Mouse (Mus musculus): Measurements from ENCODE around the gene Rbpms2. TPM values are rescaled to one million over a fixed set of nuclear protein-coding genes. Genes with fewer than 3 reads are reported as not detected.

Rbpms2 gene
- polyA plus RNA-seq, 1 experiment from 2014 or later, result 4.7 TPM

DNA sequence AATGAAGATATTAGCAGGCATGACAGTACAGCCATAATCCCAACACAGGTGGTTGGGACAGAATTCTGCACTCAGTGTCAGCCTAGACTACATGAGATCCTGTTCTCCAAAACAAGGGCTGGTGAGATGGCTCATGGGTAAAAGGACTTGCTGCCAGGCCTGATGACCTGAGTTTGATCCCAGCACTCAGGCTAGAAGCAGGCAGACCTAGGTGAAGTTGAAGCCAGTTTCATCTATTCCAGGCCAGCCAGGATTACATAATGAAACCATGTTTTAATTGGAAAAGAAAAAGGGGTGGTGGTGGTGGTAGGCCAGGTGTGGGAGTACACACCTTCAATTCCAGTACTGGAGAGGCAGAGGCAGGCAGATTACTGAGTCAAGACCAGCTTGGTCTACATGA lies 68.5 kb downstream of the Rbpms2 start:
- H3K9ac ChIP-seq, result 0 out of 2 replicates have a peak overlapping the region, but pooled peaks have one; percentile 8
- no peak overlapping the region for H3K4me2 ChIP-seq (replicated peaks)
- H3K4me3 ChIP-seq (replicated peaks; ENCODE audit: low read length), result no peak overlapping the region
- peaks cover 3% of the 10 kb centered on the region; the same call in 1 of the 2 replicates for H3K4me1 ChIP-seq (replicated peaks; ENCODE audit: control insufficient read depth, insufficient read depth, low read length)
- no peaks in the 10 kb centered on the region for H3K9me3 ChIP-seq (ENCODE audit: control insufficient read depth, low read length)
- no peak for DNase-seq (ENCODE audit: low spot score)
- H3K27me3 ChIP-seq (ENCODE audit: control insufficient read depth, insufficient read depth, low read length), result no peaks in the 10 kb centered on the region
- no peak for ATAC-seq (ENCODE audit: low FRiP score)
- peaks cover 96% of the 10 kb centered on the region for H3K36me3 ChIP-seq (replicated peaks; ENCODE audit: control insufficient read depth, insufficient read depth)
- no peak overlapping the region for H3K27ac ChIP-seq

DNA sequence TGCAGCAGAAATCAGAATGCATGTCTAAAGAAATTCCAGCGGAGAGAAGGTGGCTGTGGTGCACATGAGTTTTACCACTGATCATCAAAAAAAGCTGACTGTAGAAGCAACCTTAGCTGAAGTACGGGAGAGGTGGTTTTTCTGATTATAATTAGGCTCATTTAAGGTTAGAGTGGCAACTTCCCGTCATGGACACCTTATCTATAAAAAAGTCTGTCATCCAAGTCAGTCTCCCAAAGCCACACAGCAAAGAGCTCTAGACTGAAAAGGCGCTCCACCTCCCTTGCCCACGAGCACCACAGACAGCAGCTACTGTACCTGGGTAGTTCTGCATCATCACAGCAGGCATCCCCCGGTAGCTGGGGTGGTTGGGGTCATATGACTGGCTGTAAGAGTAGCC lies 71.1 kb downstream of the Rbpms2 start:
- Histone ChIP-seq H3K9ac (no peak overlapping the region), H3K9me3 (ENCODE audit: control insufficient read depth, low read length) (no peaks in the 10 kb centered on the region), H3K27ac (no peak overlapping the region; the same call in 1 of the 2 replicates), H3K4me2 (replicated peaks) (no peak overlapping the region), H3K4me1 (replicated peaks; ENCODE audit: control insufficient read depth, insufficient read depth, low read length) (no peaks in the 10 kb centered on the region), H3K27me3 (ENCODE audit: control insufficient read depth, insufficient read depth, low read length) (no peaks in the 10 kb centered on the region), H3K4me3 (replicated peaks; ENCODE audit: low read length) (no peak overlapping the region), H3K36me3 (replicated peaks; ENCODE audit: control insufficient read depth, insufficient read depth) (peaks cover 94% of the 10 kb centered on the region)
- DNase-seq (ENCODE audit: low spot score) (no peak), ATAC-seq (ENCODE audit: low FRiP score) (no peak)
- 90% methylated on average over 6 of the region's 6 CpGs for WGBS

DNA sequence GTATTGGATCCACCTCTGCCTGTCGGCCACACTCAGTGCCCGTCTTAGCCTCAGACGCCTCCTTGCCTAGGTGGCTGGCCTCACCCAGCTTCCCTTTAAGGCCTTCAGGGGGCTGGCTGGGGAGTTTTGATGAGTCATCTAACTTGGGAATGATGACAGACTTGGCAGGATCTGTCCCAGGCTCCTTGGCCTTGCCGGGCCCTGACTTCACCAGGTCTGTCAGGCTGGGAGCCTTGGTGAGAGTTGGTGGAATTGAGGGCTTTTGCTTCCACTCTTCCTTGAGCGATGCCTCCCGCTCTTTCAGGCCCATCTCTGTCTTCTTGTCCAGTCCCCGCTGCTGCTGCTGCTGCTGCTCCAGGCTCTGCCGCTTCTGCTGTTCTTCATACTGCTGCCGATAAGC lies 72.8 kb downstream of the Rbpms2 start:
- H3K27me3 ChIP-seq (ENCODE audit: control insufficient read depth, insufficient read depth, low read length), result no peaks in the 10 kb centered on the region
- WGBS, result 95% methylated on average over 9 of the region's 9 CpGs
- H3K4me1 ChIP-seq (replicated peaks; ENCODE audit: control insufficient read depth, insufficient read depth, low read length), result no peaks in the 10 kb centered on the region
- no peaks in the 10 kb centered on the region for H3K9me3 ChIP-seq (ENCODE audit: control insufficient read depth, low read length)
- H3K9ac ChIP-seq, result no peak overlapping the region
- ATAC-seq (ENCODE audit: low FRiP score) (no peak), DNase-seq (ENCODE audit: low spot score) (no peak)
- no peak overlapping the region for H3K27ac ChIP-seq
- H3K36me3 ChIP-seq (replicated peaks; ENCODE audit: control insufficient read depth, insufficient read depth), result peaks cover 85% of the 10 kb centered on the region
- H3K4me3 ChIP-seq (replicated peaks; ENCODE audit: low read length), result no peak overlapping the region
- no peak overlapping the region for H3K4me2 ChIP-seq (replicated peaks)

DNA sequence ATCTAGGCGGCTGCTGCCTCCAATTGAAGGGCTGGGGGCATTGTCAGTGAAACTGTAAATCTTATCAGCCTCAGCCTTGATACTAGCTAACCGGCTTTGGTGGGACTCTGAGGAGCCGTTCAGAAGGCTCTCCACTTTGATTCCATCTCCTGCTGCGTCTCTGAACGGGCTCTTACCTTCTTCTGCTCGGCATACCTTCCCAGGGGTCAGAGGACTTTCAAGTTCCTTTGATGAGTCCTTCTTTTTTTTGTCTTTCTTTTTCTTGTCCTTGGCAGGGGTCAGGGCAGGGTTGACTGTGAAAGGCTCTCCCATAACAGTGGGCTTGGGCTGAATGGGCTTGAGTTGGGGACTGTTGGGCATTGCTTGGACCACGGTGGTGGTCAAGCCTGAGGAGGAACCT lies 73.8 kb downstream of the Rbpms2 start:
- Histone ChIP-seq H3K27ac (no peak overlapping the region), H3K9ac (no peak overlapping the region), H3K4me2 (replicated peaks) (no peak overlapping the region), H3K9me3 (ENCODE audit: control insufficient read depth, low read length) (no peaks in the 10 kb centered on the region), H3K4me1 (replicated peaks; ENCODE audit: control insufficient read depth, insufficient read depth, low read length) (no peaks in the 10 kb centered on the region), H3K27me3 (ENCODE audit: control insufficient read depth, insufficient read depth, low read length) (no peaks in the 10 kb centered on the region), H3K36me3 (replicated peaks; ENCODE audit: control insufficient read depth, insufficient read depth) (peaks cover 76% of the 10 kb centered on the region), H3K4me3 (replicated peaks; ENCODE audit: low read length) (no peak overlapping the region)
- ATAC-seq (ENCODE audit: low FRiP score) (no peak), DNase-seq (ENCODE audit: low spot score) (no peak)
- WGBS, result 83% methylated on average over 7 of the region's 7 CpGs

GRCm38 (mm10) chr9:65703926-65704595 lies 74.6 kb downstream of the Rbpms2 start:
- Histone ChIP-seq H3K4me2 (replicated peaks) (no peak overlapping the region), H3K4me1 (replicated peaks; ENCODE audit: control insufficient read depth, insufficient read depth, low read length) (no peaks in the 10 kb centered on the region), H3K9me3 (ENCODE audit: control insufficient read depth, low read length) (no peaks in the 10 kb centered on the region), H3K27me3 (ENCODE audit: control insufficient read depth, insufficient read depth, low read length) (no peaks in the 10 kb centered on the region), H3K4me3 (replicated peaks; ENCODE audit: low read length) (no peak overlapping the region), H3K9ac (no peak overlapping the region), H3K27ac (no peak overlapping the region), H3K36me3 (replicated peaks; ENCODE audit: control insufficient read depth, insufficient read depth) (peaks cover 67% of the 10 kb centered on the region)
- WGBS, result 92% methylated on average over 24 of the region's 24 CpGs
- DNase-seq (ENCODE audit: low spot score) (no peak), ATAC-seq (ENCODE audit: low FRiP score) (no peak)

Other genes starting within 250 kb of the Rbpms2 start
- gene Kbtbd13, start 238.0 kb upstream of the Rbpms2 start, polyA plus RNA-seq (2014; fragmentation: Nextera tagmentation; extraction: Ambion mirVana), result 0.52 and 0.70 TPM in 2 replicates
- 7.6 and 7.9 TPM in 2 replicates for gene Rasl12, start 231.1 kb upstream of the Rbpms2 start, polyA plus RNA-seq (2014; fragmentation: Nextera tagmentation; extraction: Ambion mirVana)
- not detected in 2 replicates for gene Slc51b, start 206.7 kb upstream of the Rbpms2 start, polyA plus RNA-seq (2014; fragmentation: Nextera tagmentation; extraction: Ambion mirVana)
- gene Mtfmt, start 193.9 kb upstream of the Rbpms2 start, polyA plus RNA-seq (2014; fragmentation: Nextera tagmentation; extraction: Ambion mirVana), result 22.0 and 23.7 TPM in 2 replicates
- 126 and 133 TPM in 2 replicates for gene Spg21, start 168.7 kb upstream of the Rbpms2 start, polyA plus RNA-seq (2014; fragmentation: Nextera tagmentation; extraction: Ambion mirVana)
- 0.38 and 1.0 TPM in 2 replicates for gene Ankdd1a, start 109.5 kb upstream of the Rbpms2 start, polyA plus RNA-seq (2014; fragmentation: Nextera tagmentation; extraction: Ambion mirVana)
- 4.4 and 4.6 TPM in 2 replicates for gene Plekho2, start 49.6 kb upstream of the Rbpms2 start, polyA plus RNA-seq (2014; fragmentation: Nextera tagmentation; extraction: Ambion mirVana)
- gene Pif1, start 42.5 kb upstream of the Rbpms2 start, polyA plus RNA-seq (2014; fragmentation: Nextera tagmentation; extraction: Ambion mirVana), result 1.9 and 2.2 TPM in 2 replicates
- 280 and 287 TPM in 2 replicates for gene Oaz2, start 38.4 kb downstream of the Rbpms2 start, polyA plus RNA-seq (2014; fragmentation: Nextera tagmentation; extraction: Ambion mirVana)
- 8.0 and 8.8 TPM in 2 replicates for gene Zfp609, start 197.9 kb downstream of the Rbpms2 start, polyA plus RNA-seq (2014; fragmentation: Nextera tagmentation; extraction: Ambion mirVana)